Mouse (Mus musculus): ENCODE data around the gene Slc4a1.

The Slc4a1 gene

GRCm38 (mm10) chr11:102299839-102300238, 66.2 kb downstream of the Slc4a1 start:
- DNase-seq (ENCODE audit: low read depth, low spot score): peak; percentile 80

Data from CD4-positive helper T cell, adult 2 months (primary cell).